Mouse (Mus musculus): ENCODE results near the gene 4930486L24Rik. TPM values are rescaled to one million over a fixed set of nuclear protein-coding genes. Genes with fewer than 3 reads are reported as not detected.
"Not testable (repeated sequence)": the region's sequence is repeated elsewhere in the genome, so short reads cannot be mapped to it uniquely, and the experiment has no call there.

4930486L24Rik gene
- polyA plus RNA-seq (2016; fragmentation: Nextera tagmentation; extraction: Ambion mirVana): 0.14 TPM in 1 of 2 replicates, not detected in the other

DNA sequence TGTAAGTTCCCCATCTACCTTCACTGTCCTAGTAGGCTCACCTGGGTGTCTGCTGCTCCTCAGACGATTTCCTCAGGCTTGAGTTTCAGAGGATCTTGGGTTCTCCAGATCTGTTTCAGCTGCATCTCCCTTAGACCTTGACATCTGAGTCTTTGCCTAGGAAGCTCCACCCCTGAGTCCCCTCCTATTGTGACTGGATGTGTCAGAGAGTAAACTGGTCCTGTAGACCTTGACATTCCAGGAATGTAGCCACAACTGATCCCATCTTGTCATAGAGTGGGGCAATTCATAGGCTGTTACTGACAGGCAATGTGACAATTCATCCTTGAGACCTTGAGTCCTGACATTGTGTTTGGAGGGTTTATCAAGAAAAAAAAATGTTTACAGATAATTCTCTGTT is at the start of gene 4930486L24Rik:
Gene 4930486L24Rik (minus strand): TSS at position 195 of the 400 bp plus-strand sequence.
- Histone ChIP-seq H3K4me3 (no peak within 1 kb of the TSS), H3K27ac (replicated peaks) (no peak within 1 kb of the TSS), H3K36me3 (no peaks in the 10 kb centered on the region), H3K27me3 (ENCODE audit: low read depth, poor library complexity, severe bottlenecking) (no peaks in the 10 kb centered on the region), H3K4me1 (no peaks in the 10 kb centered on the region), H3K9me3 (replicated peaks) (0 out of 2 replicates have a peak, but pooled peaks cover 5% of the 10 kb centered on the region)
- WGBS: 67% methylated on average over 1 of the region's 1 CpGs
- no peak for DNase-seq (ENCODE audit: low spot score)

- H3K27me3 ChIP-seq (ENCODE audit: low read depth, poor library complexity, severe bottlenecking); DNase-seq (ENCODE audit: low spot score); H3K4me3 ChIP-seq; H3K36me3 ChIP-seq; H3K4me1 ChIP-seq; H3K27ac ChIP-seq (replicated peaks): not testable (repeated sequence)
- WGBS: 89% methylated on average over 2 of the region's 2 CpGs
- H3K9me3 ChIP-seq (replicated peaks): peaks cover 27% of the 10 kb centered on the region
Measured at GRCm38 (mm10) chr13:60904780-60905179, 40.5 kb upstream of the 4930486L24Rik start, which contains the start of gene Tpbpb. Gene Tpbpb, minus strand, starts transcription at chr13:60904880.

- Histone ChIP-seq H3K36me3 (no peaks in the 10 kb centered on the region), H3K4me1 (no peaks in the 10 kb centered on the region), H3K9me3 (replicated peaks) (peaks cover 13% of the 10 kb centered on the region), H3K27ac (replicated peaks) (no peak within 1 kb of the TSS), H3K4me3 (no peak within 1 kb of the TSS), H3K27me3 (ENCODE audit: low read depth, poor library complexity, severe bottlenecking) (no peaks in the 10 kb centered on the region)
- no peak for DNase-seq (ENCODE audit: low spot score)
- 81% methylated on average over 3 of the region's 3 CpGs for WGBS
Measured at GRCm38 (mm10) chr13:60897328-60897727, 33.1 kb upstream of the 4930486L24Rik start, which contains the start of gene Ctla2b. Gene Ctla2b, minus strand, starts transcription at chr13:60897447.

DNA sequence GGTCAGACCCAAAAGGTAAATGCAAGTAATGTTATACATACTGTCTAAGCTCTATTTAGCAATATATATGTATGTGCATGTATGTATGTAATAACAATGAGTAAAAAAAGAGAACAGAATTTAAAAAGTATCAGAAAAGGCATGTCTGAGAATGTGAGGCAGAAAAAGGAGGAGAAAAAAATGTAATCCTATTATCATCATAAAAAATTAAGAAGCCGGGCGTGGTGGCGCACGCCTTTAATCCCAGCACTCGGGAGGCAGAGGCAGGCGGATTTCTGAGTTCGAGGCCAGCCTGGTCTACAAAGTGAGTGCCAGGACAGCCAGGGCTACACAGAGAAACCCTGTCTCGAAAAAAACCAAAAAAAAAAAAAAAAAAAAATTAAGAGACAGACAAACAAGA is 32.5 kb upstream of the 4930486L24Rik start, which contains the start of gene Gm49392:
Gene Gm49392 (minus strand): TSS at position 101 of the 400 bp plus-strand sequence.
- not testable (repeated sequence) for H3K4me3 ChIP-seq; H3K27ac ChIP-seq (replicated peaks); DNase-seq (ENCODE audit: low spot score); H3K9me3 ChIP-seq (replicated peaks); H3K27me3 ChIP-seq (ENCODE audit: low read depth, poor library complexity, severe bottlenecking); H3K36me3 ChIP-seq; H3K4me1 ChIP-seq
- 96% methylated on average over 7 of the region's 8 CpGs for WGBS

DNA sequence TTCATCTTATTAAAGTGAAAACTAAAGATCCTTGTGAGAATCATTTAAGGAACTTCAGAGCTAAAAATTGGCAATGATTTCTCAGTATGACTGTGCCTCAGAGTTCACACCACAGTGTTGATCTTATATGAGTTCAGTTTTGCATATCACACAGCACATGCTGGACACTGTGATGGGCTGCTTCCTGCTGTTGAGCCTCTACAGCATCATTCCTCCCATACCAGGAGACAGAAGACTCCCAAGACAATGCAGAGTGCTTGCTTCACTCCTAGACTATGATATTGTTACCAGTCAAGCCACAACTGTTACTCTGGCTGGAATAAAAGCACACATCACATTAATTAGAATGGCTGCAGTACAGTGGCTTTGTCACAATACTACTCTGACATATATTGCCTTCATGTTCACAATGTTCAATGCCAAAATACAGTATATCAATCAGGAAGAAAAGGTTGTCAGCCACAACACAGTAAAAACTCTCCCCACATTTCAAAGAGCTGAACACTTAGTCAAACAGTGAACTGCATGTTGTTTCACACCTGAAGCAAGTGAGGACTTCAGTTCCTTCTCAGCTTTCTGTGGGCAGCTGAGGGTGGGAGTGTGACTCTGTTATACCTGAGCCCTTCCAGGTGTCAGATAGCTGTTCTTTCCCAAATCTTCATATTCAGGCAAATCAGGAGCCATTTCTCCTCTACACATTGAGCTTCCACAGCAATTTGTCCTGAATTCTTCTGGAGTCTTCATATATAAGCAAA is 31.3 kb upstream of the 4930486L24Rik start:
- H3K9me3 ChIP-seq (replicated peaks): peaks cover 9% of the 10 kb centered on the region; the same call in 1 of the 2 replicates
- H3K4me3 ChIP-seq: no peak overlapping the region
- no peaks in the 10 kb centered on the region for H3K4me1 ChIP-seq
- no peak for DNase-seq (ENCODE audit: low spot score)
- no peak overlapping the region for H3K27ac ChIP-seq (replicated peaks)
- no peaks in the 10 kb centered on the region for H3K36me3 ChIP-seq
- no peaks in the 10 kb centered on the region for H3K27me3 ChIP-seq (ENCODE audit: low read depth, poor library complexity, severe bottlenecking)

DNA sequence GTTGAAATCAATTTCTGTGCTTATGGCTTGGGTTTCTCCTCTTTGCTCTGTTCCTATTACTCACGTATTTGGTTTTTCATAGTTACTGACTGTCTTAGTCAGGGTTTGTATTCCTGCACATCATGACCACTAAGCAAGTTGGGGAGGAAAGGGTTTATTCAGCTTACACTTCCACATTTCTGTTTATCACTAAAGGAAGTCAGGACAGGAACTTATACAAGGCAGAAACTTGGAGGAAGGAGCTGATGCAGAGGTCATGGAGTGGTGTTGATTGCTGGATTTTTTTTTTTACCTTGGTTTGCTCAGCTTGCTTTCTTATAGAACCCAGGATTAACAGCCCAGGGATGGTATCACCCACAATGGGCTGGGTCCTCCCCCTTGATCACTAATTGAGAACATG is 28.0 kb upstream of the 4930486L24Rik start:
- H3K36me3 ChIP-seq: no peaks in the 10 kb centered on the region

DNA sequence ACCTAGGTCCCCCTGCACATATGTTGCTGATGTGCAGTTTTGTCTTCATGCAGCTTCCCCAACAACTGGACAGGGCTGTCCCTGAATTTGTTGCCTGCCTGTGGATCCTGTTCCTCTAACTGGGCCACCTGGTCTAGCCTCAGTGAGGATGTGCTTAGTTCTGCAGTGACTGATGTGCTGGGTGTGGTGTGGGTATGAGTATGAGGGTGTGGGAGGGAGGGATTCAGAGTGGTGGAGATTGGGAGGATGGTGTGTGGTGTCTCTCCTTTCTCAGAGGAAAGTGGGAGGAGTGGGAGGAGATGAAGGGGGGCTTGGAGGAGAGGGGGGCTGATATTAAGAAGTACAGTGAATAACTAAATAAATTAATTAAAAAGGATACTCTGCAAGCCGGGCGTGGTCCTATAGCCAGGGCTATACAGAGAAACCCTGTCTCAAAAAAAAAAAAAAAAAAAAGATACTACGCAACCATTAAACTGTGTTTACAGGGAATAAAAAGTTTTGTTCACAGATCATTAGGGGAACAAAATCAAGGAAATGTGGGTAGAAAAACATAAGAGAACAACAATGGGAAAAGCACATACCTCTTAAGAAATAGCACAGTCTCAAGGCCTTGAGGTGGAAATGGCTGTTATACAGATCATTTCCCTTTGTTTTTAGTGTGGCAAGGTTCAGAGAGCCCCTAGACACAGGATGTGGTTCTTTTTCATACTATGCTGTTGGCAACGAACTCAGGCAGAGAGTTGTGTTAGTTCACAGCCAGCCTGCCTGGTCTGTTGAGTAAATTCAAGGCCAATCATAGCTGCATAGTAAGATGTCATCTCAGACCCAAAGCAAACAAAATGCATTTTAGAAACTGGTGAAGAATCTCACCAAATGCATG is 15.8 kb downstream of the 4930486L24Rik start:
- no peaks in the 10 kb centered on the region for H3K36me3 ChIP-seq
- H3K27ac ChIP-seq (replicated peaks): no peak overlapping the region
- H3K4me1 ChIP-seq: no peaks in the 10 kb centered on the region
- no peak overlapping the region for H3K4me3 ChIP-seq
- WGBS: 92% methylated on average over 4 of the region's 4 CpGs
- H3K27me3 ChIP-seq (ENCODE audit: low read depth, poor library complexity, severe bottlenecking): no peaks in the 10 kb centered on the region
- no peaks in the 10 kb centered on the region for H3K9me3 ChIP-seq (replicated peaks)
- no peak for DNase-seq (ENCODE audit: low spot score)

More for the DNA sequence above, 28.0 kb upstream of the 4930486L24Rik start:
- Histone ChIP-seq H3K4me1 (no peaks in the 10 kb centered on the region), H3K9me3 (replicated peaks) (peaks cover 9% of the 10 kb centered on the region; the same call in 1 of the 2 replicates), H3K27me3 (ENCODE audit: low read depth, poor library complexity, severe bottlenecking) (no peaks in the 10 kb centered on the region), H3K4me3 (no peak overlapping the region), H3K27ac (replicated peaks) (no peak overlapping the region)
- no peak for DNase-seq (ENCODE audit: low spot score)
- WGBS: 100% methylated on average over 1 of the region's 1 CpGs

- Histone ChIP-seq H3K9me3 (replicated peaks) (no peaks in the 10 kb centered on the region), H3K27ac (replicated peaks) (no peak overlapping the region), H3K27me3 (ENCODE audit: low read depth, poor library complexity, severe bottlenecking) (no peaks in the 10 kb centered on the region), H3K4me3 (no peak overlapping the region), H3K4me1 (no peaks in the 10 kb centered on the region), H3K36me3 (no peaks in the 10 kb centered on the region)
- no peak for DNase-seq (ENCODE audit: low spot score)
- WGBS: 93% methylated on average over 8 of the region's 8 CpGs
Measured at GRCm38 (mm10) chr13:60843153-60843552, 21.1 kb downstream of the 4930486L24Rik start.

GRCm38 (mm10) chr13:60842703-60843102 is 21.6 kb downstream of the 4930486L24Rik start:
- no peaks in the 10 kb centered on the region for H3K36me3 ChIP-seq
- no peak overlapping the region for H3K4me3 ChIP-seq
- no peaks in the 10 kb centered on the region for H3K27me3 ChIP-seq (ENCODE audit: low read depth, poor library complexity, severe bottlenecking)
- H3K9me3 ChIP-seq (replicated peaks): no peaks in the 10 kb centered on the region
- H3K27ac ChIP-seq (replicated peaks): no peak overlapping the region
- no peaks in the 10 kb centered on the region for H3K4me1 ChIP-seq
- DNase-seq (ENCODE audit: low spot score): no peak
- 87% methylated on average over 6 of the region's 6 CpGs for WGBS

- Histone ChIP-seq H3K9me3 (replicated peaks) (no peaks in the 10 kb centered on the region), H3K27me3 (ENCODE audit: low read depth, poor library complexity, severe bottlenecking) (no peaks in the 10 kb centered on the region), H3K27ac (replicated peaks) (no peak overlapping the region), H3K36me3 (no peaks in the 10 kb centered on the region), H3K4me1 (no peaks in the 10 kb centered on the region), H3K4me3 (no peak overlapping the region)
- 81% methylated on average over 2 of the region's 2 CpGs for WGBS
- no peak for DNase-seq (ENCODE audit: low spot score)
Measured at GRCm38 (mm10) chr13:60839353-60839902, 24.8 kb downstream of the 4930486L24Rik start.

- no peaks in the 10 kb centered on the region for H3K9me3 ChIP-seq (replicated peaks)
- H3K4me3 ChIP-seq: no peak overlapping the region
- H3K4me1 ChIP-seq: no peaks in the 10 kb centered on the region
- H3K36me3 ChIP-seq: no peaks in the 10 kb centered on the region
- no peaks in the 10 kb centered on the region for H3K27me3 ChIP-seq (ENCODE audit: low read depth, poor library complexity, severe bottlenecking)
- 68% methylated on average over 3 of the region's 3 CpGs for WGBS
- H3K27ac ChIP-seq (replicated peaks): no peak overlapping the region
- no peak for DNase-seq (ENCODE audit: low spot score)
Measured at GRCm38 (mm10) chr13:60826052-60826451, 38.2 kb downstream of the 4930486L24Rik start.

DNA sequence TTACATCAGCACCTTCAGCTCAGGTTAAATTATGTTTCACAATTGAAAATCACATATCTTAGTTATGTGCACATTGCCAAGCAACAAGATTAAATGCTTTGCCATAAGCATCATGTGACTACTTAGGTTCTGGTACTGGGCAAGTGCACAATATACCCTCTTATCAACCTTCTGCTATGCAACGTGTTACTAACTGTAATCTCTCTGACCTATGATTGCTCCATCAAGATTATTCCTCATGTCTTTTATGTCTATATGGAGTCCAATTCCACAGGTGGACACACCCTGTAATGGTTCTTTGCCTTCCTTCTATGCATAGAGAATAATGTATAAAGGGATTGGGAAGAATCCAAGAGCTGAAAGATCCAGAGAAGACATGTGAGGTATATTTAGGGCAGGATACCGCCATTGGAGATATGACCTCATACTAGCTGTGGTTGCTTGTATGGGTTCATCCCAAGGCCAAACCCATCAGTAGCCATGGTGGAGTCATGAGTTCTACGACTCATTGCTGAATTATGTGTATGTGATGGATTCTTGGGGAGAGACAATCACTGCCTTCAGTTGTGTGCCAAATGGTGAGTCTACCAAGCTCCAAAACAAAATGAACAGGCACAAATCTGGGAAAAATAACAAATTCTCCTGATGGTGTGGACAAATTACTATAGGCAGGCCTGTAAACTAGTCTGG is 43.6 kb downstream of the 4930486L24Rik start:
- H3K9me3 ChIP-seq (replicated peaks): no peaks in the 10 kb centered on the region
- no peaks in the 10 kb centered on the region for H3K4me1 ChIP-seq
- DNase-seq (ENCODE audit: low spot score): no peak
- H3K27ac ChIP-seq (replicated peaks): no peak overlapping the region
- WGBS: 78% methylated on average over 3 of the region's 3 CpGs
- no peaks in the 10 kb centered on the region for H3K27me3 ChIP-seq (ENCODE audit: low read depth, poor library complexity, severe bottlenecking)
- H3K36me3 ChIP-seq: no peaks in the 10 kb centered on the region
- no peak overlapping the region for H3K4me3 ChIP-seq

Data from midbrain, embryonic 10.5 days (tissue).